Mouse (Mus musculus) Muller cell, postnatal 12 days (primary cell): ENCODE measurements at regions not wholly inside any gene's neighbourhood (a gene's known extent, or its start where the extent isn't known, plus 50 kb on each side); places are given as distances from the start of the nearest gene placed in this dataset.

Experiments
- DNase-seq: peaks from one replicate; pipeline ENCODE4 v3.0.0-alpha.2; 2015; ENCODE audit errors: inconsistent ontology term

- DNase-seq = no peak
These were observed 239.4 kb upstream of the Sall1 start for GRCm38 (mm10) chr8:89283105-89284096.

GRCm38 (mm10) chr8:89279844-89280243 is 235.9 kb upstream of the Sall1 start:
- DNase-seq = no peak

GRCm38 (mm10) chr8:89279142-89279541 is 235.2 kb upstream of the Sall1 start:
- no peak for DNase-seq

- no peak for DNase-seq
These were observed 229.3 kb upstream of the Sall1 start for GRCm38 (mm10) chr8:89273276-89273675.

GRCm38 (mm10) chr8:89272381-89272815 is 228.4 kb upstream of the Sall1 start:
- peak; percentile 50 for DNase-seq

GRCm38 (mm10) chr8:89271381-89272355 is 227.7 kb upstream of the Sall1 start:
- no peak for DNase-seq

- DNase-seq = no peak
These were observed 226.0 kb upstream of the Sall1 start for GRCm38 (mm10) chr8:89270001-89270400.

- DNase-seq = no peak
These were observed 217.3 kb upstream of the Sall1 start for GRCm38 (mm10) chr8:89261163-89261812.

GRCm38 (mm10) chr8:89259881-89260280 is 215.9 kb upstream of the Sall1 start:
- peak; percentile 66 for DNase-seq

GRCm38 (mm10) chr8:89246342-89246741 is 202.4 kb upstream of the Sall1 start:
- no peak for DNase-seq

- peak; percentile 85 for DNase-seq
These were observed 201.3 kb upstream of the Sall1 start for GRCm38 (mm10) chr8:89245131-89245751.

GRCm38 (mm10) chr8:89241686-89242085 is 197.7 kb upstream of the Sall1 start:
- no peak for DNase-seq

GRCm38 (mm10) chr8:89239626-89240025 is 195.7 kb upstream of the Sall1 start:
- DNase-seq = no peak

- no peak for DNase-seq
These were observed 190.1 kb upstream of the Sall1 start for GRCm38 (mm10) chr8:89234041-89234440.

GRCm38 (mm10) chr8:89232318-89232717 is 188.4 kb upstream of the Sall1 start:
- no peak for DNase-seq

- DNase-seq = no peak
These were observed 185.2 kb upstream of the Sall1 start for GRCm38 (mm10) chr8:89229144-89229543.

- DNase-seq = no peak
These were observed 176.9 kb upstream of the Sall1 start for GRCm38 (mm10) chr8:89220870-89221269.

GRCm38 (mm10) chr8:89220381-89220780 is 176.4 kb upstream of the Sall1 start:
- no peak for DNase-seq

- no peak for DNase-seq
These were observed 175.2 kb upstream of the Sall1 start for GRCm38 (mm10) chr8:89219156-89219555.

GRCm38 (mm10) chr8:89217689-89218088 is 173.7 kb upstream of the Sall1 start:
- no peak for DNase-seq

GRCm38 (mm10) chr8:89211931-89212330 is 168.0 kb upstream of the Sall1 start:
- no peak for DNase-seq
